Mouse (Mus musculus): Measurements from ENCODE around the gene Rpl19.

The Rpl19 gene

GRCm38 (mm10) chr11:97998898-97999608 is 27.5 kb upstream of the Rpl19 start:
- no peak for DNase-seq (ENCODE audit: low read depth, low spot score)

GRCm38 (mm10) chr11:97999748-98000147 is 26.8 kb upstream of the Rpl19 start:
- DNase-seq (ENCODE audit: low read depth, low spot score) = no peak

- no peak for DNase-seq (ENCODE audit: low read depth, low spot score)
These were observed 26.0 kb upstream of the Rpl19 start for GRCm38 (mm10) chr11:98000378-98001140.

GRCm38 (mm10) chr11:98001351-98001824 is 25.1 kb upstream of the Rpl19 start:
- DNase-seq (ENCODE audit: low read depth, low spot score) = no peak

- no peak for DNase-seq (ENCODE audit: low read depth, low spot score)
These were observed 24.5 kb upstream of the Rpl19 start for GRCm38 (mm10) chr11:98001986-98002385.

GRCm38 (mm10) chr11:98002627-98003026 is 23.9 kb upstream of the Rpl19 start:
- DNase-seq (ENCODE audit: low read depth, low spot score) = peak; percentile 44

GRCm38 (mm10) chr11:98003171-98003671 is 23.3 kb upstream of the Rpl19 start:
- DNase-seq (ENCODE audit: low read depth, low spot score) = no peak

GRCm38 (mm10) chr11:98004161-98004560 is 22.3 kb upstream of the Rpl19 start:
- DNase-seq (ENCODE audit: low read depth, low spot score) = no peak

- no peak for DNase-seq (ENCODE audit: low read depth, low spot score)
These were observed 21.4 kb upstream of the Rpl19 start for GRCm38 (mm10) chr11:98005076-98005475.

GRCm38 (mm10) chr11:98005686-98006085 is 20.8 kb upstream of the Rpl19 start:
- DNase-seq (ENCODE audit: low read depth, low spot score) = no peak

GRCm38 (mm10) chr11:98008087-98008486 is 18.4 kb upstream of the Rpl19 start:
- DNase-seq (ENCODE audit: low read depth, low spot score) = no peak

GRCm38 (mm10) chr11:98011716-98012115 is 14.8 kb upstream of the Rpl19 start:
- DNase-seq (ENCODE audit: low read depth, low spot score) = no peak

- no peak for DNase-seq (ENCODE audit: low read depth, low spot score)
These were observed 13.7 kb upstream of the Rpl19 start for GRCm38 (mm10) chr11:98012831-98013230.

GRCm38 (mm10) chr11:98016177-98016576 is 10.3 kb upstream of the Rpl19 start:
- no peak for DNase-seq (ENCODE audit: low read depth, low spot score)

GRCm38 (mm10) chr11:98016824-98017223 is 9.7 kb upstream of the Rpl19 start:
- DNase-seq (ENCODE audit: low read depth, low spot score) = no peak

GRCm38 (mm10) chr11:98018222-98018621 is 8.3 kb upstream of the Rpl19 start:
- no peak for DNase-seq (ENCODE audit: low read depth, low spot score)

- DNase-seq (ENCODE audit: low read depth, low spot score) = no peak
These were observed 7.5 kb upstream of the Rpl19 start for GRCm38 (mm10) chr11:98018858-98019641.

GRCm38 (mm10) chr11:98019883-98020610 is 6.5 kb upstream of the Rpl19 start:
- no peak for DNase-seq (ENCODE audit: low read depth, low spot score)

GRCm38 (mm10) chr11:98020710-98021109 is 5.8 kb upstream of the Rpl19 start:
- DNase-seq (ENCODE audit: low read depth, low spot score) = no peak

GRCm38 (mm10) chr11:98021118-98021517 is 5.4 kb upstream of the Rpl19 start:
- DNase-seq (ENCODE audit: low read depth, low spot score) = no peak

GRCm38 (mm10) chr11:98021565-98022252 is 4.8 kb upstream of the Rpl19 start:
- no peak for DNase-seq (ENCODE audit: low read depth, low spot score)

Measured in c-Kit-negative CD71-positive TER-119-positive erythroid progenitor cells, embryonic 14.5 days (primary cell).